17 mouse cellular contexts compared by ENCODE assay signal in the genomic region with DNA sequence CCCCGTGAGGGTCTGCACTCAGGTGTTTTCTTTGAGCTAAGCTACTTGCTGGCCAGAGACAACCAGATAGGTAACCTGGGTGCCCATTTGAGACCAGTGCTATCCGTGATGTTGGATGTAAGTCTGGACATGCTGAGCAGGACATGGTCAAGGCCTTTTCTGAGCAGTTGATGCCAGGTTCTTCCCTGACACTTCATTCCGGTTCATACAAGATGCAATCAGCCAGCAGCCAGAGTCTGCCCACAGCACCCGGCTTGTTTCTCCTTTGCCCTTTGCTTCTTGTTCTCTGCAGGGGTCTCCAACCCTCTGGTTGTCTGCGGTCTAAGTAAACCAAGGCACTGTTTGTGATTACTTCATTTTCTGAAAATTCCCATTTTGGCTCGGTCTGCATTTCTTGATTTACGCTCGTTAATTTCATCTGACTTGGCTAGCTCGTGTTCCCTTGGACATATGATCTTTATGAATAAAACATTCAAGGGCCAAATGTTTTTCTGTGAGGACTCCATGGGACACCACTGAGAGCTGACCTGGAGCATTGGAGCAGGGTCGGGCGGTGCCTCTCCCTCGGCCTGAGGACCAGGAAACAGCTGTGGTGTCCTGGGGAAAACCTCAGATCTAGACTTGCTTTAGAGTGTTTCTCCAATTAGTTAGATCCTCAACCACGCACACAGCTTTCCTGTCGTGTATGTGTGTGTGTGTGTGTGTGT.
DNase-seq lines count a peak whose midpoint lies in the region; ATAC-seq and TF ChIP-seq lines count a peak whose summit lies in the region.
"Had no signal": no experiment of that assay in that cellular context is flagged by ENCODE, and none has a peak within 500 bp of the region (broad histone marks: within the 10 kb centered on the region; RNA-seq: fewer than 3 reads in every experiment).

No protein-coding gene starts in this region.

- H3K27me3 ChIP-seq in heart, embryonic 13.5 days (replicated peaks), result no peaks in the 10 kb centered on the region
- no peaks in the 10 kb centered on the region for H3K27me3 ChIP-seq in heart, embryonic 12.5 days (replicated peaks)
- H3K27me3 ChIP-seq in testis, adult 2 months (ENCODE audit: control insufficient read depth, insufficient read depth, low read length), result no peaks in the 10 kb centered on the region
- H3K27me3 ChIP-seq in limb, embryonic 10.5 days (ENCODE audit: low read depth, poor library complexity, severe bottlenecking), result no peaks in the 10 kb centered on the region
- no peaks in the 10 kb centered on the region for H3K27me3 ChIP-seq in thymus, adult 2 months (ENCODE audit: control insufficient read depth, insufficient read depth, low read length)
- H3K27me3 ChIP-seq: midbrain, embryonic 15.5 days had no signal

- no peak for ATAC-seq in heart, embryonic 13.5 days (ENCODE audit: extremely low read depth, insufficient number of reproducible peaks, low FRiP score, low TSS enrichment)
- no peak for ATAC-seq in heart, embryonic 12.5 days (ENCODE audit: insufficient number of reproducible peaks, low FRiP score)
- ATAC-seq in cerebellum, adult (ENCODE audit: insufficient number of reproducible peaks, low FRiP score, low TSS enrichment), result no peak
- ATAC-seq: CD4-positive, CD25-positive, alpha-beta regulatory T cell, adult 4 months; midbrain, embryonic 15.5 days had no signal

- no peak for TF ChIP-seq POLR2A in testis, adult 2 months (IDR thresholded peaks at IDR 0.05; ENCODE audit: control insufficient read depth, low read depth, low read length)
- TF ChIP-seq POLR2A in thymus, adult 2 months (IDR thresholded peaks at IDR 0.05; ENCODE audit: control insufficient read depth, extremely low read depth, insufficient read depth, low read length, poor library complexity), result no peak

- no peak overlapping the region for H3K9ac ChIP-seq in heart, embryonic 13.5 days
- H3K9ac ChIP-seq in heart, embryonic 12.5 days, result no peak overlapping the region
- H3K9ac ChIP-seq: midbrain, embryonic 15.5 days had no signal

- H3K4me3 ChIP-seq in heart, embryonic 13.5 days, result no peak overlapping the region
- no peak overlapping the region for H3K4me3 ChIP-seq in heart, embryonic 12.5 days
- H3K4me3 ChIP-seq in testis, adult 2 months (ENCODE audit: control insufficient read depth, low read depth, low read length), result no peak overlapping the region
- H3K4me3 ChIP-seq in limb, embryonic 10.5 days, result no peak overlapping the region
- no peak overlapping the region for H3K4me3 ChIP-seq in thymus, adult 2 months (ENCODE audit: control insufficient read depth, insufficient read depth, low read length)
- H3K4me3 ChIP-seq: erythroblast, embryonic 14.5 days; left cerebral cortex, adult 2 months; midbrain, embryonic 15.5 days had no signal

- WGBS in heart, embryonic 13.5 days, result 74% methylated on average over 14 of the region's 14 CpGs
- 77% methylated on average over 14 of the region's 14 CpGs for WGBS in heart, embryonic 12.5 days
- WGBS in limb, embryonic 10.5 days, result 61% methylated on average over 14 of the region's 14 CpGs
- 66% methylated on average over 14 of the region's 14 CpGs for WGBS in thymus, adult 2 months

- no peak for DNase-seq in testis, postnatal 14 days (ENCODE audit: low spot score)
- DNase-seq in limb, embryonic 10.5 days (ENCODE audit: low spot score), result no peak
- DNase-seq in thymus, adult 2 months, result no peak
- no peak for DNase-seq in left cerebral cortex, postnatal 4 days
- DNase-seq: adrenal gland, adult 8-10 months; gastrocnemius, postnatal 36 days; heart, postnatal 14 days; kidney, postnatal 36 days; right cerebral cortex, postnatal 25 days had no signal

- TF ChIP-seq CTCF in testis, adult 2 months (IDR thresholded peaks at IDR 0.05; ENCODE audit: control insufficient read depth, insufficient read depth, insufficient replicate concordance, low read depth, low read length), result no peak
- no peak for TF ChIP-seq CTCF in thymus, adult 2 months (IDR thresholded peaks at IDR 0.05; ENCODE audit: borderline replicate concordance, control insufficient read depth, extremely low read depth, insufficient read depth, low read length, poor library complexity)

- H3K27ac ChIP-seq in heart, embryonic 13.5 days (replicated peaks), result peak overlapping the region; percentile 42; the same call in 1 of the 2 replicates
- no peak overlapping the region for H3K27ac ChIP-seq in heart, embryonic 12.5 days (ENCODE audit: poor library complexity, severe bottlenecking)
- H3K27ac ChIP-seq in testis, adult 2 months (ENCODE audit: control insufficient read depth, insufficient read depth, low read depth, low read length), result peak overlapping the region; percentile 59
- H3K27ac ChIP-seq in limb, embryonic 10.5 days, result peak overlapping the region; percentile 71
- H3K27ac ChIP-seq in thymus, adult 2 months (ENCODE audit: control insufficient read depth, insufficient read depth, low read length), result no peak overlapping the region
- H3K27ac ChIP-seq: left cerebral cortex, adult 2 months; midbrain, embryonic 15.5 days had no signal

- intact Hi-C loops in left cerebral cortex, postnatal 4 days (cut with DNase I), result no loop called here

- no peaks in the 10 kb centered on the region for H3K36me3 ChIP-seq in heart, embryonic 13.5 days
- no peaks in the 10 kb centered on the region for H3K36me3 ChIP-seq in heart, embryonic 12.5 days
- no peaks in the 10 kb centered on the region for H3K36me3 ChIP-seq in testis, adult 2 months (ENCODE audit: control insufficient read depth, insufficient read depth, low read length)
- no peaks in the 10 kb centered on the region for H3K36me3 ChIP-seq in limb, embryonic 10.5 days
- H3K36me3 ChIP-seq in thymus, adult 2 months (ENCODE audit: control insufficient read depth, insufficient read depth, low read length), result no peaks in the 10 kb centered on the region
- H3K36me3 ChIP-seq: midbrain, embryonic 15.5 days had no signal

- H3K4me2 ChIP-seq in heart, embryonic 13.5 days, result no peak overlapping the region
- H3K4me2 ChIP-seq in heart, embryonic 12.5 days, result no peak overlapping the region
- H3K4me2 ChIP-seq: midbrain, embryonic 15.5 days had no signal

- H3K9me3 ChIP-seq in heart, embryonic 13.5 days, result no peaks in the 10 kb centered on the region
- H3K9me3 ChIP-seq in heart, embryonic 12.5 days (replicated peaks), result no peaks in the 10 kb centered on the region
- H3K9me3 ChIP-seq in limb, embryonic 10.5 days (replicated peaks), result no peaks in the 10 kb centered on the region
- H3K9me3 ChIP-seq: midbrain, embryonic 15.5 days had no signal

- peaks cover 51% of the 10 kb centered on the region for H3K4me1 ChIP-seq in heart, embryonic 13.5 days
- peaks cover 25% of the 10 kb centered on the region for H3K4me1 ChIP-seq in heart, embryonic 12.5 days (replicated peaks)
- peaks cover 11% of the 10 kb centered on the region for H3K4me1 ChIP-seq in testis, adult 2 months (ENCODE audit: control insufficient read depth, insufficient read depth, low read length)
- peaks cover 53% of the 10 kb centered on the region for H3K4me1 ChIP-seq in limb, embryonic 10.5 days
- H3K4me1 ChIP-seq in thymus, adult 2 months (replicated peaks; ENCODE audit: control insufficient read depth, insufficient read depth, low read length), result peaks cover 10% of the 10 kb centered on the region

Comparison
In these comparisons a context has a peak if more than half of its experiments do, and no peak if none do; other contexts are left out.
1. H3K27ac ChIP-seq: peak in heart, embryonic 13.5 days (single experiment), testis, adult 2 months (single experiment) and limb, embryonic 10.5 days (single experiment); none in heart, embryonic 12.5 days (single experiment) and thymus, adult 2 months (single experiment).